Mouse (Mus musculus): Measurements from ENCODE around the gene Nemf. TPM values are rescaled to one million over a fixed set of nuclear protein-coding genes. Genes with fewer than 3 reads are reported as not detected.
A peak's percentile ranks its signal among the peaks of the same experiment; 100 is the strongest.

Gene Nemf
- polyA plus RNA-seq, 1 experiment: 0.71 TPM

DNA sequence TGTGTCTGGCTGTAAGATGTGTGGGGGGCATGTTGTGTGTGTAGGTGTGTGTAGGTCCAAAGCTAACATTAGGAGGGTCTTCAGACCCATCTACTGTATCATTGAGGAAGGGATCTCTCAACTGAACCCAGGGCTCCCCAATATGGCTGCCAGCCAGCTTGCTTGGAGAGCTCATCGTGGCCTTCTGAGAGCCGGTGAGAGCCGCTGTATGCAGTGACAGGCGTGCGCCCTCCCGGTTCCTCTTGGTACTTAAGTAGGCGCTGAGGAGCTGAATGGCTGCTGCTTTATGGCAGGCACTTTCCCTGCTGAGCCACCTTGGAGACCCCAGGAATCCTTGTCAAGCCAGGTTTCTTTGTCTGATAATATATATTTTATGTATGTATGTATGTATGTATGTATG, 50.6 kb downstream of the Nemf start:
- H3K4me1 ChIP-seq (ENCODE audit: control insufficient read depth, insufficient read depth, insufficient read length, low read length): no peaks in the 10 kb centered on the region
- WGBS: 97% methylated on average over 7 of the region's 7 CpGs
- H3K4me3 ChIP-seq (ENCODE audit: low read depth, low read length): no peak overlapping the region
- H3K27me3 ChIP-seq (ENCODE audit: control insufficient read depth, insufficient read depth, low read length): no peaks in the 10 kb centered on the region
- H3K27ac ChIP-seq (ENCODE audit: insufficient read depth, low read depth, low read length): no peak overlapping the region
- H3K36me3 ChIP-seq (ENCODE audit: control insufficient read depth, insufficient read depth, low read length): peaks cover 68% of the 10 kb centered on the region
- TF ChIP-seq CTCF (IDR thresholded peaks at IDR 0.05; ENCODE audit: extremely low read depth, insufficient read length, insufficient replicate concordance, low read depth, low read length) (no peak), POLR2A (IDR thresholded peaks at IDR 0.05; ENCODE audit: low read depth, low read length) (no peak)

- H3K4me3 ChIP-seq (ENCODE audit: low read depth, low read length): no peak overlapping the region
- H3K4me1 ChIP-seq (ENCODE audit: control insufficient read depth, insufficient read depth, insufficient read length, low read length): peaks cover 4% of the 10 kb centered on the region
- no peaks in the 10 kb centered on the region for H3K27me3 ChIP-seq (ENCODE audit: control insufficient read depth, insufficient read depth, low read length)
- TF ChIP-seq CTCF (IDR thresholded peaks at IDR 0.05; ENCODE audit: extremely low read depth, insufficient read length, insufficient replicate concordance, low read depth, low read length): no peak
- TF ChIP-seq POLR2A (IDR thresholded peaks at IDR 0.05; ENCODE audit: low read depth, low read length): no peak
- peaks cover 49% of the 10 kb centered on the region for H3K36me3 ChIP-seq (ENCODE audit: control insufficient read depth, insufficient read depth, low read length)
- 75% methylated on average over 2 of the region's 2 CpGs for WGBS
- H3K27ac ChIP-seq (ENCODE audit: insufficient read depth, low read depth, low read length): no peak overlapping the region
These were observed 52.9 kb downstream of the Nemf start for GRCm38 (mm10) chr12:69304051-69304450.

GRCm38 (mm10) chr12:69302171-69302570, 54.8 kb downstream of the Nemf start:
- no peak for TF ChIP-seq CTCF (IDR thresholded peaks at IDR 0.05; ENCODE audit: extremely low read depth, insufficient read length, insufficient replicate concordance, low read depth, low read length)
- TF ChIP-seq POLR2A (IDR thresholded peaks at IDR 0.05; ENCODE audit: low read depth, low read length): no peak
- Histone ChIP-seq H3K4me1 (ENCODE audit: control insufficient read depth, insufficient read depth, insufficient read length, low read length) (peaks cover 8% of the 10 kb centered on the region), H3K27me3 (ENCODE audit: control insufficient read depth, insufficient read depth, low read length) (no peaks in the 10 kb centered on the region), H3K27ac (ENCODE audit: insufficient read depth, low read depth, low read length) (no peak overlapping the region), H3K4me3 (ENCODE audit: low read depth, low read length) (no peak overlapping the region), H3K36me3 (ENCODE audit: control insufficient read depth, insufficient read depth, low read length) (peaks cover 35% of the 10 kb centered on the region)
- WGBS: 87% methylated on average over 12 of the region's 12 CpGs

- Histone ChIP-seq H3K27ac (ENCODE audit: insufficient read depth, low read depth, low read length) (no peak overlapping the region), H3K4me3 (ENCODE audit: low read depth, low read length) (no peak overlapping the region), H3K4me1 (ENCODE audit: control insufficient read depth, insufficient read depth, insufficient read length, low read length) (peaks cover 8% of the 10 kb centered on the region), H3K36me3 (ENCODE audit: control insufficient read depth, insufficient read depth, low read length) (peaks cover 22% of the 10 kb centered on the region), H3K27me3 (ENCODE audit: control insufficient read depth, insufficient read depth, low read length) (no peaks in the 10 kb centered on the region)
- TF ChIP-seq CTCF (IDR thresholded peaks at IDR 0.05; ENCODE audit: extremely low read depth, insufficient read length, insufficient replicate concordance, low read depth, low read length): no peak
- TF ChIP-seq POLR2A (IDR thresholded peaks at IDR 0.05; ENCODE audit: low read depth, low read length): no peak
- 86% methylated on average over 2 of the region's 2 CpGs for WGBS
These were observed 56.6 kb downstream of the Nemf start for GRCm38 (mm10) chr12:69300391-69300790.

DNA sequence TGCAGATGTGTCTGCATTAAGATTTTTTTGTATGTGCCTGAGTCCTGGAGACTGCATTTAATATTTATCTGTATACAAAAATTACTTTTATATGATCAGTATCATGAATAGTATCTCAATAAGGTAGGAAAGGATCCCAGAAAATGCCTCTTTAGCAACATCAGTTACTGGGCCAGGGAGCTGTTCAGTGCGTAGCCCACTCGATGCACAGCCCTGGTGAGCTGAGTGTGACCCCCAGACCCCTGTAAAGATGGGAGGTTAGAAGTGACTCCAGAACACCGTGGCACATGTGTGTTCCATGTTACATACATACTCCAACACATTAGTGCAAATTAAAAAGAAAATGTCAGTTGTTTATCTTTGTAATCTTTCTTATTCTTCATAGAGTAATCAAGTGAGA, 57.1 kb downstream of the Nemf start:
- H3K27ac ChIP-seq (ENCODE audit: insufficient read depth, low read depth, low read length): no peak overlapping the region
- no peak overlapping the region for H3K4me3 ChIP-seq (ENCODE audit: low read depth, low read length)
- H3K36me3 ChIP-seq (ENCODE audit: control insufficient read depth, insufficient read depth, low read length): peaks cover 16% of the 10 kb centered on the region
- no peaks in the 10 kb centered on the region for H3K27me3 ChIP-seq (ENCODE audit: control insufficient read depth, insufficient read depth, low read length)
- H3K4me1 ChIP-seq (ENCODE audit: control insufficient read depth, insufficient read depth, insufficient read length, low read length): peaks cover 8% of the 10 kb centered on the region
- no peak for TF ChIP-seq POLR2A (IDR thresholded peaks at IDR 0.05; ENCODE audit: low read depth, low read length)
- TF ChIP-seq CTCF (IDR thresholded peaks at IDR 0.05; ENCODE audit: extremely low read depth, insufficient read length, insufficient replicate concordance, low read depth, low read length): no peak
- 93% methylated on average over 3 of the region's 3 CpGs for WGBS

GRCm38 (mm10) chr12:69299231-69299630, 57.7 kb downstream of the Nemf start:
- H3K4me3 ChIP-seq (ENCODE audit: low read depth, low read length): 0 out of 2 replicates have a peak overlapping the region, but pooled peaks have one; percentile 16
- TF ChIP-seq CTCF (IDR thresholded peaks at IDR 0.05; ENCODE audit: extremely low read depth, insufficient read length, insufficient replicate concordance, low read depth, low read length) (no peak), POLR2A (IDR thresholded peaks at IDR 0.05; ENCODE audit: low read depth, low read length) (no peak)
- peaks cover 8% of the 10 kb centered on the region for H3K4me1 ChIP-seq (ENCODE audit: control insufficient read depth, insufficient read depth, insufficient read length, low read length)
- H3K36me3 ChIP-seq (ENCODE audit: control insufficient read depth, insufficient read depth, low read length): peaks cover 14% of the 10 kb centered on the region
- no peak overlapping the region for H3K27ac ChIP-seq (ENCODE audit: insufficient read depth, low read depth, low read length)
- no peaks in the 10 kb centered on the region for H3K27me3 ChIP-seq (ENCODE audit: control insufficient read depth, insufficient read depth, low read length)
- WGBS: 32% methylated on average over 12 of the region's 12 CpGs

GRCm38 (mm10) chr12:69298281-69298680, 58.7 kb downstream of the Nemf start:
- Histone ChIP-seq H3K36me3 (ENCODE audit: control insufficient read depth, insufficient read depth, low read length) (peaks cover 9% of the 10 kb centered on the region; the same call in 1 of the 2 replicates), H3K4me1 (ENCODE audit: control insufficient read depth, insufficient read depth, insufficient read length, low read length) (peaks cover 8% of the 10 kb centered on the region), H3K27me3 (ENCODE audit: control insufficient read depth, insufficient read depth, low read length) (no peaks in the 10 kb centered on the region), H3K27ac (ENCODE audit: insufficient read depth, low read depth, low read length) (no peak overlapping the region), H3K4me3 (ENCODE audit: low read depth, low read length) (no peak overlapping the region)
- TF ChIP-seq POLR2A (IDR thresholded peaks at IDR 0.05; ENCODE audit: low read depth, low read length) (no peak), CTCF (IDR thresholded peaks at IDR 0.05; ENCODE audit: extremely low read depth, insufficient read length, insufficient replicate concordance, low read depth, low read length) (no peak)
- 86% methylated on average over 4 of the region's 4 CpGs for WGBS
